Mouse (Mus musculus) heart, adult 2 months (tissue): ENCODE measurements around the gene C130026I21Rik.
"Not testable (repeated sequence)": the region's sequence is repeated elsewhere in the genome, so short reads cannot be mapped to it uniquely, and the experiment has no call there.

Experiments
- CTCF ChIP-seq: fragments of 200-600 bp; IDR thresholded peaks from 2 replicates; pipeline ENCODE4 v1.8.1; 2022; ENCODE audit warnings: antibody characterized with exemption, mild to moderate bottlenecking, moderate library complexity
- EP300 ChIP-seq: fragments of 200-500 bp; IDR thresholded peaks from 2 replicates; pipeline ENCODE4 v1.6.1; 2011; ENCODE audit warnings: low read depth, low read length, control low read depth; ENCODE audit not compliant: insufficient read depth

DNA sequence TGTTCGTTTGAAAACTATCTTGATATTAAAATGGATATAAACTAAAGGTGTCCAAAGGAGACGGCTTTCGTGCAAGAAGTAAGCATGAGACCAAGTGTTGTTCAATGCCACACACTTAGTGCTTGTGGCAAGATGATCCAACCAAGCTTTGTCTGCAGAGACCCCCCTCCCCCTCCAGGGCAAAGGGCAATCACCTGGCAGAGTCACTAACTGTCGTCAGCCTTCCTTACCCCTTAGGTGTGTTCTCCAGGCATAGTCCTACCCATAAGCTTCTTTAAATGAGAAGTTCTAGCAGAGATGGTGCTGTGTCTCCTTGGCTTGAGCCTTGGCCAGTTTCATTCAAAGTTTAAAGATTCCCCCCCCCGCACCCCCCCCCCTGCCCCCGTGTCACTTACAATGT lies 152.8 kb downstream of the C130026I21Rik start:
- not testable (repeated sequence) for TF ChIP-seq CTCF, EP300
